Mouse (Mus musculus) megakaryocyte-erythroid progenitor cell, adult 5-6 weeks (primary cell): ENCODE measurements around the gene Tgm2. TPM values are rescaled to one million over a fixed set of nuclear protein-coding genes. Genes with fewer than 3 reads are reported as not detected.

Source experiments
- ATAC-seq: replicated peaks from 2 replicates; pipeline ENCODE4 v1.8.0; 2016; ENCODE audit warnings: mild to moderate bottlenecking, inconsistent platforms; ENCODE audit not compliant: severe bottlenecking, poor library complexity, low FRiP score, low TSS enrichment
- total RNA-seq, 2 experiments: library from RNA; stranded (forward) in 1 of 2; stranded (reverse) in 1 of 2; fragments of 200-1000, 215-1000 nt in 1 of 2; fragments of >200 nt in 1 of 2; fragmentation: Nextera tagmentation in 1 of 2; gene quantifications; 2 replicates each; pipeline ENCODE4 v1.2.3; 2014 to 2017

Tgm2 gene
- total RNA-seq, 2 experiments from 2014 or later = 8.0 to 10.2 TPM

DNA sequence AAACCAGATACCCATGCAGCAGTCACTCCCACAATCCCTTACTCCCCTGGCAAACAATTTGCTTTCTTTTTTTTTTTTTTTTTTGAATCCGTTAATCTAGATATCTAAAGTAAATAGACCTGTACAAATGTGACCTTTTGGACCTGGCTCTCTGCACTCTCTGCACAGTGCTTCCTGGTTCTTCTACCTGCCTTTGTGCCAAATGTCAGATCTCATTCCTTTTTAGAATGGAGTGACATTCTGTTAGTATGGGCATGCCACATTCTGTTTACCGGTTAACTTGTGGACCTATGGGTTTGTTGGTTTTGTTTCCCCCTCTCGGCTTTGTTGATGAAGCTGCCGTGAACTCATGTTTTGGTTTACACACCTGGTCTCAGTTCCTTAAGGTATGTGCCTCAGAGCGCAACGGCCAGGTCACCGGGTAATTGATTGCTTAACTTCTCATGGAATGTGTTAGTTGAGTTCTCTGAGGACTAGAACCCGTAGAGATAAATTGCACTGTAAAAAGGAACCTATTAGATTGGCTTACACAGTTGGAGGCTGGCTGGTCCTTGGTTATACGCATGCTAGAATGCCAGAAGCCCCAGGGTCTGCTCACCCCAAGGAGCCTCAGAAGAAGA lies 65.5 kb downstream of the Tgm2 start:
- no peak for ATAC-seq

DNA sequence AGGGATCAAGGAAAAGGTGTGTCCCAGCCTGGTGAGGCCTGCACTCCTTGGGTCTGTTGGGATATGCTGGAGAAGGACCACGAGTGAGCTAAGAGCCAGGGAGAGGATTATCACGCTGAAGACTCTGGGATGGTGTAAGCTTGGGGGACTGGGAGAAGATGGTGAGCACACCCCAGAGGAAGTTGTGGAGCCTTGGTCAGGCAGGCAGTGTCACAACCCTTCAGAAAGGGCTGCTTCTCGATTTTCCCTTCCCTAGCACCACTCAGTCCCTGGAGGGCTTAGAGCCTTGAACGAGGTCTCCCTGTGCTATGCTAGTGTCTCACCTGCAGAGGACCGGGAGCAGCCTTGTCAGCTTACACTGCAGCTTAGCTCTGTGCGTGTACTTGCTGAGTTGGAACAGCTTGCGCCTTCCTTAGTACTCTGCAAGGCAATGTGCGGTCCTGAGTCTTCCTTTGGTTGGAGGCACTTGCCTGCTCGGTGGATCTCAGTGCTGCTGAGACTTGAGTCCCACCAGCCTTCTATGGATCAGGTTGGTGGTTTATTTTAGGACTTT lies 66.3 kb downstream of the Tgm2 start:
- peak; percentile 38; the same call in 1 of the 2 replicates for ATAC-seq

DNA sequence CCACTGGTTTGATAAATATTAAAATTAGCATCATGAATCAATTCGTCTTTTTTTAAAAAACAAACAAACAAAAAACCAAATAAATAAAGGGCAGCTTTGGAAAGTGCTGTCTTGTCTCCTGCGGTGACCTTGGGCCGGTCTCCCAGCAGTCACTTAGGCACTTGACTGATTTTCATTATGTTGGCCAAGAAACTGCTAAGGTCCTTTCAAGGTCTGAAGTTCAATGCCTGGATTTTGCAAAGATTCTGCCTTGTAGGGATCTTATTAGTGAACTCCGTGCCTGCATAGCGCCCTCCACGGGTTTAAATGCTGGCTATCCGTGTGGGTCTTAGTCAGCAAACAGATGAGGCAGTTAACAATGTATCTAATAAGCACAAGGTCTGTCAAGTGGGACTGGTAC lies 67.3 kb downstream of the Tgm2 start:
- ATAC-seq = no peak

DNA sequence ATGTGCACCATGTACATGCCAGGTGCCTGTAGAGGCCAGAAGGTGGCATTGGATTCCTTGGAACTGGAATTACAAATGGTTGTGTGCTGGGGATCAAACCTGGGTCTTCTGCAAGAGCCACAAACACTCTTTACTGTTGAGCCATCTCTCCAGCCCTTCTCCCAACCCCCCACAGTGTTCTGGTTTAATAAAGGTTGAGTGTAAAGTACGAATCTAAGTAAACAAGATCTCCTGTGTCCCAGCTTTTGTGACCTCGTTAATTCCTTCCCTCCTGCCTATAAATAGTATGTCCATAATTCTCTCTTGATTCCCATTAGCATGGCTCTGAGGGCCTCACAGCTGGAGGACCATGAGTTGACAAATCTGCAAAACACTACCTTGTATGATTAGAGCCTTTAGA lies 68.3 kb downstream of the Tgm2 start:
- no peak for ATAC-seq

DNA sequence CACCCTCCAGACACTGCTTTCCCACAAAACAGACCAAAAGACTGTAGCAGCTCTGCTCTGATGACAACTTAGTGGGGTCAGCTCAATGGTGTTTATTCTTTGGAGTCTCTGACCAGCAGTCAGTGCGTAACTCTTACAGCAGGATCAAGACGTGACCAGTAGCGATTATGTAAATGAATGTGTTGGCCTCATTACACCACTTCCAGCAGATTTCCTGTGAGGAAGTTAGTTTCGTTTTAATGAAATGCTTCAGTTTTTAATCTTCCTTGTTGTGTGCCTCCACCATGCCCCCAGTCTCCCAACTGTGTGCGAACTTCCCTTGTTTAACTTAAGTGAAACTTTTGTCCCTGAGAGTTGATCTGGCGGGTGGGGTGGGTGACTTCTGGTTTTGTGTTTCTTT lies 69.5 kb downstream of the Tgm2 start:
- ATAC-seq = no peak

DNA sequence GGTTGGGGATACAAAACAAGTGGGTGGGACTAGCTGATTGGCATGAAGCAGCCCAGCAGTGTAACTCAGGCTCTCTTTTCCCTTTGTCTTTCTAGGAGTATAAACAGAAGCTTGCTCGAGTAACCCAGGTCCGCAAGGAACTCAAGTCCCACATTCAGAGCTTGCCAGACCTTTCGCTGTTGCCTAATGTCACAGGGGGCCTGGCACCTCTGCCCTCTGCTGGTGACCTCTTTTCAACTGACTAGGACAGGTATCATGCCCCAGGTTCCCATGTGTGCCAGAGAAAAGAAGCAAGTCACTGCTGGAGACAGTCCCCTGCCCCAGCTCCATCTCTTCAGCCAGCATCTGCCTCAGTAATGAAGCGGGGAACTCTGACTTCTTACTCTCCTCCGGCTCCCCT lies 71.4 kb downstream of the Tgm2 start:
- ATAC-seq = no peak

DNA sequence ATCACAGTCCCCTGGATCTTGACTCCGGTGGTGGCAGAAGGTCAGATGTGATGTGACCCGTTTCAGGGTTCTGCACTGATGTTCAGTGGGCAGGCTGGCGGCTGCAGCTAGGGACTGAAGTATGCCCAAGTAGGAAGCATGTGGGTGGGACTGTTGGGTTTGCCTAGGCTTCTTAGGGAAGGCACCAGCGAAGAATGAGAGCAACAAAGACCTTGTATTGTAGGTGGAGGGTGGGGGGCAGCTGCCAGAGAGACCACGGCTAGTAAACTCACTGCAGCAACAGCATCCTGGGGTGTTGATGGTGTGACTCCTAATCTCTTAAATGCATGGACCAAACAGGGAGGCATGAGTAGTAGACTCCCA lies 74.6 kb downstream of the Tgm2 start:
- ATAC-seq = no peak

DNA sequence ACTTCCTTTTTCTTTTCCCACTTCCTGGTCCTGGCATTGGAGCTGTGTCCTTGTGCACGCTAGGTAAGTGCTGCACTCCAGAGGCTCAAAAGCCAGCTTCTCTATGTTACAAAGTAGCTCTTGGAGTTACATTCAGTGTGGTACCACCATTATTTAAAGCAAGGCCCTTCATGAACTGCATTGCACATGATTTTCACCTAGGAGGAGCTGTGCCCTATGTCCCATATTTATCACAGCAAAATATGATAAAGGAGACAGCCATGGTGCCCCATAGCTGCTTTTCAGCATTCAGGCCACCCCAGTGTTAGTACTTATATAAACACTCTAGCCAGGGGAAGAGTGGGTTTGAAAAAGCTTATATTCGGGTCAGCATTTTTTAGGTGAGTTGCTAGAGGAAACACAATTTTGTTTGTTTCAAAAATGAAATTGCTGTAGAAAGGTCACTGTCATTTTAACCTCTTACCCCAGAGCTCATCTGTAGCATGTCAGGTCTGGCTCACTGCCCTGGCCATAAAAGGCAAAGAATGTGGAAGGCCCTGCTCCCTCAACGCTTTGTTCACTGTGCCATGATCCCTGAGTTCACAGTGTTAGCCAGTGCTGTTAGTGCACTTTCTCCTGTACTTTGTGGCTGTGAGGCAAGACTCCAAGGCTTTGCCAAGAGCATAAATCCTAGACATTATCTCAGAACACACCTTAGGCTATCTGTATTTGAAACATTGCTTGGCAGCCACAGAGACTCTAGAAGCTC lies 75.2 kb downstream of the Tgm2 start:
- 0 out of 2 replicates have a peak, but pooled peaks have one; percentile 23 for ATAC-seq

DNA sequence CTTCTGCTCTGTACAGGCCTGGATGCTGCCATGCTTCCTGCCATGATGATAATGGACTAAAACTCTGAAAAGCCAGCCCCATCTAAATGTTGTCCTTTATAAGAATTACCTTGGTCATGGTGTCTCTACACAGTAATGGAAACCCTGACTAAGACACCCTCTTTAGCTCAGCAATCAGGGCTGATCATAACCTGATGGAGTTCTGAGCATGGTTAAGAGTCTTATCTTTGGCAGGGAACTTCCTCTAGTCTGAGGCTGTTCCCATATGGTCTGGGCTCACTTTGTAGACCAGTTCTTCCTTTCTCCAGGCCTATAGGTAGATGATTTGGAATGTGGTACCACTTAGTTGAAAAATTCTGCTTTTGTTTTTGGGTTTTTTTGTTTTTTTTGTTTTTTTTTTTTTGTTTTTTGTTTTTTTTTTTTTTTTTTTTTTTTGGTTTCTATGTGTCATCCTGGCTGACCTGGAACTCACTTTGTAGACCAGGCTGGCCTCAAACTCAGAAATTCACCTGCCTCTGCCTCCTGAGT lies 77.7 kb downstream of the Tgm2 start:
- ATAC-seq = no peak

DNA sequence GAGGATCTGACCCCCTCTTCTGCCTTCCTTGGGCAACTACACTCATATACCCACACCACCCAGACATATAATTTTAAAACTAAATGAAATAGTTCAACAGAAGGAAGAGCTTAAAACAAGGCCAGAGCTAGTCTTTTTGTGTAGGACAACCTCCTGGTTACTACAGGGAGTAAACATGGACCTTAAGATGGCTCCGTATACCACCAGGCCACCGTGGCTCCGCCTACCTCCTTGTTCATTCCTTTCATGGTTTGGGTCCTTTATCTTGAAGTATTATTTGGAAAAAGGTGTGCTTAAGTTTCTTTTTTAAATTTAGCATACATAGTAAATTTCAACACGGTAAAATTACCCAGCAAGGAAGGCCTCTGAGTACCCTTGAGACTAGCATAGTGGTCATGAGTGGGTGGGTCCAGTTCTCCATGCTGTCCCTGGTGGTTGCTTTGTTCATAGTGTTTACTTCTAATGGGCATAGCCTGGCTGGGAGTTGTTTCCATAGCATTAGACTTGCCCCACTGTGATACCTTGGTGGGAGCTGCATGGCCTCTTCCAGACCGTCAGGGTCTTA lies 78.9 kb downstream of the Tgm2 start:
- no peak for ATAC-seq

DNA sequence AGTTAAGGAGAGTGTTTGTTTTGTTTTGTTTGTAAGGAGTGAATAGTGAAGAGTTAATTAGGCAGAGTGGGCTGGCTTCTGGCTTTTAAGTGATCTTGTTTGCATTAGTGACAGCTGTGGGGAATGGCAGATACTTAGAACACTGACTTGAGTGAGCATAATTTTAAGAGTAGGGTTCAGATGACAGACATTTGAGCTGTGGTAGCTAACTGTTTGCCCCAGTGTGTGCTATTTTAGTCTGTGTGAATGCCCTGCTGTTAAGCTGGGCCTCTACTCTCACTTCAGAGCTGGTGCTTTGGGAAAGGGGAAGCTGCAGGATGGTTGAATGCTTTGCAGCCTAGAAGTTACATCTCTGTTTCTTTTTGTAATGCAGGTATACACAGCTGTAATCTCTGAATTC lies 79.8 kb downstream of the Tgm2 start:
- ATAC-seq = no peak

Other genes with a start within 250 kb of the Tgm2 start
- gene Vstm2l, start 231.8 kb downstream of the Tgm2 start, total RNA-seq (2014; fragmentation: Nextera tagmentation) = not detected in 2 replicates
- not detected in 2 replicates for gene Vstm2l, start 231.8 kb downstream of the Tgm2 start, total RNA-seq (2017)
- 22.0 and 28.8 TPM in 2 replicates for gene Tti1, start 118.0 kb downstream of the Tgm2 start, total RNA-seq (2014; fragmentation: Nextera tagmentation)
- 24.7 and 27.7 TPM in 2 replicates for gene Tti1, start 118.0 kb downstream of the Tgm2 start, total RNA-seq (2017)
- gene Rprd1b, start 117.9 kb downstream of the Tgm2 start, total RNA-seq (2014; fragmentation: Nextera tagmentation) = 41.1 and 48.7 TPM in 2 replicates
- 21.6 and 27.9 TPM in 2 replicates for gene Rprd1b, start 117.9 kb downstream of the Tgm2 start, total RNA-seq (2017)
- not detected in 2 replicates for gene D630003M21Rik, start 82.8 kb upstream of the Tgm2 start, total RNA-seq (2014; fragmentation: Nextera tagmentation)
- gene D630003M21Rik, start 82.8 kb upstream of the Tgm2 start, total RNA-seq (2017) = not detected in 2 replicates
- not detected in 2 replicates for gene Bpi, start 111.7 kb upstream of the Tgm2 start, total RNA-seq (2014; fragmentation: Nextera tagmentation)
- gene Bpi, start 111.7 kb upstream of the Tgm2 start, total RNA-seq (2017) = 0.50 TPM in 1 of 2 replicates, not detected in the other
- gene Lbp, start 160.1 kb upstream of the Tgm2 start, total RNA-seq (2014; fragmentation: Nextera tagmentation) = 3.6 TPM in 1 of 2 replicates, not detected in the other
- 1.9 TPM in 1 of 2 replicates, not detected in the other for gene Lbp, start 160.1 kb upstream of the Tgm2 start, total RNA-seq (2017)
- gene Snhg11, start 229.2 kb upstream of the Tgm2 start, total RNA-seq (2014; fragmentation: Nextera tagmentation) = not detected in 2 replicates
- gene Snhg11, start 229.2 kb upstream of the Tgm2 start, total RNA-seq (2017) = not detected in 2 replicates